In genomic region chr3:87157767-87158291, GRCm38 (mm10) we compare ENCODE assay signal across 8 mouse cellular contexts. TPM values are rescaled to one million over a fixed set of nuclear protein-coding genes. Genes with fewer than 3 reads are reported as not detected.
DNase-seq lines count a peak whose midpoint lies in the region; ATAC-seq lines count a peak whose summit lies in the region.

No protein-coding gene starts in this region.

- H3K4me3 ChIP-seq in kidney, embryonic 14.5 days (ENCODE audit: low read length) = no peak overlapping the region
- no peak overlapping the region for H3K4me3 ChIP-seq in midbrain, embryonic 11.5 days (ENCODE audit: low read depth, low read length)

- H3K27me3 ChIP-seq in kidney, embryonic 14.5 days (ENCODE audit: control insufficient read depth, insufficient read depth, low read length) = no peaks in the 10 kb centered on the region
- H3K27me3 ChIP-seq in midbrain, embryonic 11.5 days (ENCODE audit: control insufficient read depth, insufficient read depth, low read length) = no peaks in the 10 kb centered on the region

- 9% methylated on average over 12 of the region's 12 CpGs for WGBS in kidney, embryonic 14.5 days
- WGBS in midbrain, embryonic 11.5 days = 19% methylated on average over 12 of the region's 12 CpGs

- peak; percentile 14 for DNase-seq in retina, postnatal 1 day
- no peak for DNase-seq in retina, embryonic 14.5 days (ENCODE audit: low spot score)
- DNase-seq in gastrocnemius, adult 8-10 months (ENCODE audit: low spot score in 2 of 2) = peak; percentile 29 to 40
- DNase-seq in midbrain, embryonic 11.5 days (ENCODE audit: low spot score, missing footprints) = no peak
- no peak for DNase-seq in layer of hippocampus, adult 8-10 months (ENCODE audit: low spot score in 2 of 2)
- DNase-seq in right cerebral cortex, postnatal 14 days = no peak

- H3K4me1 ChIP-seq in kidney, embryonic 14.5 days (ENCODE audit: control insufficient read depth, insufficient read depth, low read length) = peaks cover 77% of the 10 kb centered on the region
- H3K4me1 ChIP-seq in midbrain, embryonic 11.5 days (ENCODE audit: control insufficient read depth, insufficient read depth, low read length) = peaks cover 47% of the 10 kb centered on the region

- no peak overlapping the region; the same call in 1 of the 2 replicates for H3K4me2 ChIP-seq in kidney, embryonic 14.5 days (replicated peaks; ENCODE audit: low read depth, low read length)
- H3K4me2 ChIP-seq in midbrain, embryonic 11.5 days = peak overlapping the region; percentile 13; the same call in 1 of the 2 replicates

- H3K9me3 ChIP-seq in kidney, embryonic 14.5 days (ENCODE audit: control insufficient read depth, low read length) = no peaks in the 10 kb centered on the region
- no peaks in the 10 kb centered on the region for H3K9me3 ChIP-seq in midbrain, embryonic 11.5 days (ENCODE audit: control insufficient read depth, low read length)

- peak overlapping the region; percentile 31; the same call in 1 of the 2 replicates for H3K9ac ChIP-seq in kidney, embryonic 14.5 days (ENCODE audit: low read depth, low read length)
- 0 out of 2 replicates have a peak overlapping the region, but pooled peaks have one; percentile 4 for H3K9ac ChIP-seq in midbrain, embryonic 11.5 days (ENCODE audit: low read length)

- ATAC-seq in kidney, embryonic 14.5 days (ENCODE audit: low FRiP score, low TSS enrichment) = no peak
- ATAC-seq in midbrain, embryonic 11.5 days (ENCODE audit: low FRiP score) = no peak
- no peak for ATAC-seq in activated CD4-positive, CD25-positive, alpha-beta regulatory T cell, adult 4 months

- peak overlapping the region; percentile 91 for H3K27ac ChIP-seq in kidney, embryonic 14.5 days (ENCODE audit: low read depth, low read length)
- H3K27ac ChIP-seq in midbrain, embryonic 11.5 days (ENCODE audit: low read depth, low read length) = peak overlapping the region; percentile 57

- peaks cover 7% of the 10 kb centered on the region; the same call in 1 of the 2 replicates for H3K36me3 ChIP-seq in kidney, embryonic 14.5 days (ENCODE audit: control insufficient read depth, insufficient read depth, low read length)
- H3K36me3 ChIP-seq in midbrain, embryonic 11.5 days (ENCODE audit: control insufficient read depth, insufficient read depth, low read length) = no peaks in the 10 kb centered on the region

RNA-seq across cellular contexts. Expression of gene Kirrel, which starts 16.7 kb away (rescaled TPM):
- total RNA-seq in gastrocnemius, adult 8-10 months (2022) = 1 to 10 TPM; 1.9 to 4.3 (median 3.0) TPM
- polyA plus RNA-seq in kidney, embryonic 14.5 days (2014; fragmentation: Nextera tagmentation; extraction: Ambion mirVana) = 11.1 and 14.2 TPM in 2 replicates
- polyA plus RNA-seq in midbrain, embryonic 11.5 days (2014; fragmentation: Nextera tagmentation; extraction: Ambion mirVana) = 6.4 and 7.4 TPM in 2 replicates
- total RNA-seq in layer of hippocampus, adult 8-10 months (2022) = 1 to 10 TPM; 3.2 to 3.9 (median 3.5) TPM
- polyA plus RNA-seq in activated CD4-positive, CD25-positive, alpha-beta regulatory T cell, adult 4 months (2017; shearing (Covaris generic)) = not detected

Comparison
In these comparisons a context has a peak if more than half of its experiments do, and no peak if none do; other contexts are left out.
1. DNase-seq: peak in retina, postnatal 1 day (single experiment) and gastrocnemius, adult 8-10 months (2 of 2); none in retina, embryonic 14.5 days (single experiment), midbrain, embryonic 11.5 days (single experiment), layer of hippocampus, adult 8-10 months (0 of 2) and right cerebral cortex, postnatal 14 days (single experiment).